Mouse (Mus musculus) liver, adult 2 months (tissue): ENCODE measurements around the gene Syn3.

Experiments
- CTCF ChIP-seq: fragments of 200-500 bp; IDR thresholded peaks from 2 replicates; pipeline ENCODE4 v1.5.1; 2011; ENCODE audit warnings: low read depth, low read length, control low read depth
- POLR2A ChIP-seq: fragments of 200-500 bp; IDR thresholded peaks from 2 replicates; pipeline ENCODE4 v1.6.1; 2011; ENCODE audit warnings: low read length, control low read depth; ENCODE audit not compliant: insufficient read depth; ENCODE audit errors: extremely low read depth

DNA sequence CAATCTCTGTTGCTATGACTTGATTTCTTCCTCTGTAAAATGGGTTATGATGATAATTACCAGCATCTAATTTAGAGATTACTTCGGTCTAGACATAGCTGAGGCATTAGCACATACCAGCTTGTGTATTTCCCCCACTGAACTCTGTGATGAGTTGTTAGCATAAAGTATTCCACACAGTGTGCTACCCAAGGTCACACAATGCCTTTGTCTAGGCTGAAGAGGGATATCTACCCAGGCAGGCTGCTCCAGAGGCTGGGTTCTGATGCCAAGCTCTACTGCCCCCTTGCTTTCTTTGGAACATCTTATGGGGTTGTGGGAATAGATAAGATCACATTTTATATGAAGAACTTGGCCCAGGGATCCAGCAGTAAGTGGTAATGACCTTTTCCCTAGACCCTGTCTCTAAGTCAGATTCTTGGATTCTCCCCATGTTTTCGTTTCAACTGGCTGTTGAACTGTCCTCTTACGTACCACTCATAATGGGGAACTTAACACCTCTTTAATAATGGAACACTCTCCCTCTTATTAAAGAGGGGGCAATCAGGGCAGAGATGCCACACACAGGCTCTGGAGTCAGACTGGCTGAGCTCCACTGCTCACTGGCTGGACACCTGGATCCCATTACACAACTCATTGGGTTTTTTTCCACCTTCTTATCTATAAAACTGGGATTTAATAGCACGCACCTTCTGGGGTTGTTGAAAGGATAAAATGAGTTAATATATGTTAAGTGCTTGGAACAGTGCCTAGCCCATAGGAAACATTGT lies 100.9 kb downstream of the Syn3 start:
- TF ChIP-seq CTCF (no peak), POLR2A (no peak)
